Mouse (Mus musculus): ENCODE data around the gene Cntnap2. TPM values are rescaled to one million over a fixed set of nuclear protein-coding genes. Genes with fewer than 3 reads are reported as not detected.

The Cntnap2 gene
- polyA plus RNA-seq, 1 experiment from 2014 or later: 70.3 TPM

DNA sequence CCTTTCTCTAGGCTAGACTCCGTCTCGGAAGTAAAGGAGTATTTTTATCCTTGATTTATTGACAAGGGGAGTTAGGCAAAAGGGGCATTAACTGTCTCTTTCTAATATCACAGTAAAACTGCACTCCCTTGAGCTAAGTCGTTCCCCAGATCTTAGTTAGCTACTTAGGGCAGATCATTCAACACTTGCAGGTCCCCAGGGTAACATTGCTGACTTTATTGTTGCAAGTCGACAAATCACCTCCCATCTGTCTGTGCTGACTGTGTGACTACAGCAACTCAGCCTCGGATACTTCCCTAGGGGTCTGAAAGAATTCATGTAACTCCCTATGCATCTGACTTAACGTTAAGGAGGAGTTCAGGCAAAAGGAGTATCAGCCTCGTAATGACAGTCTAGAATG lies 1865.6 kb downstream of the Cntnap2 start:
- WGBS: 79% methylated on average over 7 of the region's 7 CpGs
- DNase-seq (ENCODE audit: low spot score): no peak
- H3K4me2 ChIP-seq (ENCODE audit: low read length): no peak overlapping the region

DNA sequence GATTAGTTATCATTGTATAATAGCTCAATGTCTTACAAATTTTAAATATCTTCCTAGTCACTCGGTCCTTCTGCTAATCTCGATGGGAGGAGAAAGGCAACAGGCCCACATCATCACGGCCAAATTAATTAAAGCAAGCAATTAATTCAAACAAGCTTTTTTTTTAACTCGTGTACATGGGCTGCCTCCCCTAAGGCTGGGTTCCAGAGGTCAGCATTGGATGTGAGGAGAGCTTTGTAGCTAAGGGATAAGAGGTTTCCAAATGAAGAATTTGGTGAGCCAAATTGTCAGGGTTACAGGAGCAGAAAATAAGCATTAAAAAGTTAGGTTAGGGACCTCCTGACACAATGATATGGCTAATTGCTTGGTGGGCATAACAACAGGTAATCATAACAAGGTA lies 1886.5 kb downstream of the Cntnap2 start:
- Histone ChIP-seq H3K27me3 (replicated peaks; ENCODE audit: control insufficient read depth, insufficient read depth, low read length) (no peaks in the 10 kb centered on the region), H3K9me3 (replicated peaks; ENCODE audit: control insufficient read depth, low read length) (no peaks in the 10 kb centered on the region), H3K4me2 (ENCODE audit: low read length) (no peak overlapping the region), H3K4me1 (ENCODE audit: control insufficient read depth, insufficient read depth, low read length) (0 out of 2 replicates have a peak, but pooled peaks cover 4% of the 10 kb centered on the region), H3K27ac (ENCODE audit: low read depth, low read length) (no peak overlapping the region), H3K4me3 (ENCODE audit: low read depth, low read length) (no peak overlapping the region), H3K9ac (ENCODE audit: low read length) (no peak overlapping the region), H3K36me3 (ENCODE audit: control insufficient read depth, insufficient read depth, low read length) (no peaks in the 10 kb centered on the region)
- ATAC-seq (peak; percentile 57; the same call in 1 of the 2 replicates), DNase-seq (ENCODE audit: low spot score) (peak; percentile 61)
- WGBS: 23% methylated on average over 4 of the region's 4 CpGs

More for the DNA sequence above, 1865.6 kb downstream of the Cntnap2 start:
- H3K4me1 ChIP-seq (ENCODE audit: control insufficient read depth, insufficient read depth, low read length): no peaks in the 10 kb centered on the region
- H3K4me3 ChIP-seq (ENCODE audit: low read depth, low read length): no peak overlapping the region
- no peak for ATAC-seq
- H3K9me3 ChIP-seq (replicated peaks; ENCODE audit: control insufficient read depth, low read length): no peaks in the 10 kb centered on the region
- no peaks in the 10 kb centered on the region for H3K36me3 ChIP-seq (ENCODE audit: control insufficient read depth, insufficient read depth, low read length)
- H3K27ac ChIP-seq (ENCODE audit: low read depth, low read length): no peak overlapping the region
- H3K27me3 ChIP-seq (replicated peaks; ENCODE audit: control insufficient read depth, insufficient read depth, low read length): no peaks in the 10 kb centered on the region
- no peak overlapping the region for H3K9ac ChIP-seq (ENCODE audit: low read length)

DNA sequence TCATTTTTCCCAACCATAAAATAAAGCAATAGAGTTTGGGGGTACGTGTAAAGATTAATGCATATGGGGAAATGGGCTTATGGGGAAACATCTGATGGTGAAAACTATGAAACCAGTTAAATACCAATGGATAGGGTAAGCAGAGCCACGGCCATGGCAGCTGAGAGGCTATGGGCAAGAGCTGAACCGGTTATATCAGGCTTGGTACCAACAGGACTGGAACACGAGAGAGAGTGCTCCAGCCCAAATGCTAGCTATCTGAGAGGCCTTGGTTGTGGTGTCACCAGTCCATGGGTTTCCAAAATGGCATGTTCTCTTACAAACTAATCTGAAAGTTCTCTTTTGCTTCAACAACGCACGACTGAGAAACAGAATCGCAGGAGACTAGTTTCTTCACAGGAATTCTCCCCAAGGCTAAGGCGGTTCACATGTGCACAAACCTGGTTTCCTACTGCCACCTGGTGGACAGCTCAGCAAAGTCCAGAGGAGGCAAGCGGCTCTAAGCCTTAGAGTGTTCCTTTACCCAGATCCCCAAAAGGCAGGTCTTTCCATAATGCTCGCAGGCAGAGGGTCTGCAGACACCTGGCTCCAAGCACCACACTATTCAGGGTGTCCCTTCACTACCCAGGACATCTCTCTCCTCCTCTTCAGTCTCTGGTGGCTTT lies 1902.0 kb downstream of the Cntnap2 start:
- Histone ChIP-seq H3K27ac (ENCODE audit: low read depth, low read length) (no peak overlapping the region), H3K4me2 (ENCODE audit: low read length) (no peak overlapping the region), H3K4me1 (ENCODE audit: control insufficient read depth, insufficient read depth, low read length) (no peaks in the 10 kb centered on the region), H3K27me3 (replicated peaks; ENCODE audit: control insufficient read depth, insufficient read depth, low read length) (no peaks in the 10 kb centered on the region), H3K9ac (ENCODE audit: low read length) (no peak overlapping the region), H3K36me3 (ENCODE audit: control insufficient read depth, insufficient read depth, low read length) (no peaks in the 10 kb centered on the region), H3K9me3 (replicated peaks; ENCODE audit: control insufficient read depth, low read length) (no peaks in the 10 kb centered on the region), H3K4me3 (ENCODE audit: low read depth, low read length) (no peak overlapping the region)
- WGBS: 37% methylated on average over 10 of the region's 10 CpGs
- ATAC-seq (peak; percentile 98), DNase-seq (ENCODE audit: low spot score) (peak; percentile 94)

DNA sequence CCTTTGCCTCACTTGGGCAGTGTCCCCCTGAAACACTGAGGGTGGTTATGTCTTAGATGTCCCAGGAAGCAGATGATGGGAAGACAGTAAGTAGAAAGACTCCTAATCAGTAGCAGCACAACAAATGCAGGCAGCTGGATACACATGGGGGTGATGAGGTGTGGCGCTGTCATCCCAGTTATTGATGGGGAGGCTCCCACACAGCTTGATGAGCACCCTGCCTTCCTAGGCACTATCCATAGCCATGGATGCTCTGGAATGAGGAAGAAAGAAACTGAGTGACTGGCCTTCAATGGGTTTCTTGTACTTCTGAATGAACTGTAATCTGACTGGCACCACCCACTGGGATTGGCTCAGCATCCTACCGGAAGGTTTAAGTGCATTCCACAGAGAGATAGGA lies 1904.1 kb downstream of the Cntnap2 start:
- no peak overlapping the region for H3K4me3 ChIP-seq (ENCODE audit: low read depth, low read length)
- no peak for DNase-seq (ENCODE audit: low spot score)
- no peak overlapping the region for H3K9ac ChIP-seq (ENCODE audit: low read length)
- no peaks in the 10 kb centered on the region for H3K27me3 ChIP-seq (replicated peaks; ENCODE audit: control insufficient read depth, insufficient read depth, low read length)
- 66% methylated on average over 2 of the region's 2 CpGs for WGBS
- H3K4me2 ChIP-seq (ENCODE audit: low read length): no peak overlapping the region
- no peaks in the 10 kb centered on the region for H3K4me1 ChIP-seq (ENCODE audit: control insufficient read depth, insufficient read depth, low read length)
- H3K27ac ChIP-seq (ENCODE audit: low read depth, low read length): no peak overlapping the region
- no peaks in the 10 kb centered on the region for H3K36me3 ChIP-seq (ENCODE audit: control insufficient read depth, insufficient read depth, low read length)
- no peak for ATAC-seq
- no peaks in the 10 kb centered on the region for H3K9me3 ChIP-seq (replicated peaks; ENCODE audit: control insufficient read depth, low read length)

DNA sequence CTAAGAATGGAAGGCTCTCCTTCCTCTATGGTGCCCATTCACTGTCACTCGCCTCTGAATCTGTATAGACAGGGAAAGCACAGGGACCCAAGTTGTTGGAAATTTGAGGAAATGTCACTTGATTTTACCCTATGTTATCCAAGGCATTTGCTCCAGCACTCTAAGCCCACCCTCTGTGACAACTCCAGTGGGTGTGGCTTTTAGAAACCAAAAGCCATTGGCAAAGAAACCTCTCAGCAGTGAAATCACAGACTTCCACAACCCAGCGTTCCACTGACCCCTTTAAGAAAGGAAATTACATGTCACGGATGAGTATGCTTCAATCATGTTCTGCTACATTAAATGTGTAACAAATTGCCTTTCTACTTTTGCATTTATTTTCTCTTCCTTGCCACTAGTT lies 1904.5 kb downstream of the Cntnap2 start:
- H3K9ac ChIP-seq (ENCODE audit: low read length): no peak overlapping the region
- no peak overlapping the region for H3K4me3 ChIP-seq (ENCODE audit: low read depth, low read length)
- H3K27me3 ChIP-seq (replicated peaks; ENCODE audit: control insufficient read depth, insufficient read depth, low read length): no peaks in the 10 kb centered on the region
- 75% methylated on average over 3 of the region's 3 CpGs for WGBS
- H3K4me2 ChIP-seq (ENCODE audit: low read length): no peak overlapping the region
- DNase-seq (ENCODE audit: low spot score): no peak
- no peak overlapping the region for H3K27ac ChIP-seq (ENCODE audit: low read depth, low read length)
- no peaks in the 10 kb centered on the region for H3K36me3 ChIP-seq (ENCODE audit: control insufficient read depth, insufficient read depth, low read length)
- no peaks in the 10 kb centered on the region for H3K4me1 ChIP-seq (ENCODE audit: control insufficient read depth, insufficient read depth, low read length)
- H3K9me3 ChIP-seq (replicated peaks; ENCODE audit: control insufficient read depth, low read length): no peaks in the 10 kb centered on the region
- ATAC-seq: no peak

DNA sequence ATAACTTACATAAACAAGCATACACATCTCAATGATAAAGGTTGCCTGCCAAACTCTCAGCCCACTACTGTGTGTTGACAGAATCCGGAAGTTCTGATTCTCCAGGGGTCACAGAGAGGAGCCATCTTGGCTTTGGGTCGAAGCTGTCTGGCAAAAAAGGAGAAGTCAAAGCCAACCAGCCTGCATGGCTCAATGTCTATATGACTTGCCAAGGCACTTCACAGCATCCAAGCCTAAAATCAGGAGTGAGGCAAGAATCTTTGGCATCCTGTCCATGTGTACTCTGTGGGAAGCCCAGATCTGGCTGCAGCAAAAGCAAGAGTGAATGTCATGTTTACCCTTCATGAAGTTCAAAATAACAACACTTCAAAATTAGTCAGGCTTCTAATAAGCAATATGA lies 1913.5 kb downstream of the Cntnap2 start:
- no peaks in the 10 kb centered on the region for H3K36me3 ChIP-seq (ENCODE audit: control insufficient read depth, insufficient read depth, low read length)
- no peaks in the 10 kb centered on the region for H3K27me3 ChIP-seq (replicated peaks; ENCODE audit: control insufficient read depth, insufficient read depth, low read length)
- H3K4me3 ChIP-seq (ENCODE audit: low read depth, low read length): no peak overlapping the region
- peak; percentile 35 for DNase-seq (ENCODE audit: low spot score)
- ATAC-seq: no peak
- no peaks in the 10 kb centered on the region for H3K9me3 ChIP-seq (replicated peaks; ENCODE audit: control insufficient read depth, low read length)
- no peak overlapping the region for H3K4me2 ChIP-seq (ENCODE audit: low read length)
- H3K27ac ChIP-seq (ENCODE audit: low read depth, low read length): no peak overlapping the region
- no peaks in the 10 kb centered on the region for H3K4me1 ChIP-seq (ENCODE audit: control insufficient read depth, insufficient read depth, low read length)
- H3K9ac ChIP-seq (ENCODE audit: low read length): no peak overlapping the region
- 80% methylated on average over 2 of the region's 2 CpGs for WGBS

DNA sequence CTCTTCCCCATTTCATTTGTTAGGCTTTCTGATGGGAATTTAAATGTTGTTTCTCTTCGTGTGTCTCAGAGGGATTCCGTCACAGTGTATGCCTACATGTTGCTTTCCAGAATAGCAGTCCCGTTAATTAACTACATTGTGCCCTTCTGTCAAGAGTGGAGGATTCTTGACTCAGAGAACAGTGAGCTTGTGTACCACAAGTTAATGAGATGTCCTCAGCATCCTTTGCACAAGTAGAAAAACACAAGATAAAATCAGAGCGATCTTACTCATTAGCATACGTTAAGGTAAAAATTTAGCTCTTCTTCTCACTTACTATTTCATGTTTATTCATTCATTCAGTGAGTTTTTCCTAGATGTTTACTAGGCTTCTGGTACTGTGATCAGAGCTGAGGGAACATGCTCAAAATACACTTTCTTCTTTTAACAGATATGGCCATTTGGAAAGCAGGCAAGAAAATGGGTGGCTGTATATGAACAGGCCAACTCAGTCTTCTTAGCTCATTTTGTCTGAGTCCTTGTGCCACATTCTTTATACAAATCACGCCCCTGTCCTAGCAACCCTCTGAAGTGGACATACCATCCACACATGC lies 1936.9 kb downstream of the Cntnap2 start:
- no peak overlapping the region for H3K4me2 ChIP-seq (ENCODE audit: low read length)
- H3K4me1 ChIP-seq (ENCODE audit: control insufficient read depth, insufficient read depth, low read length): no peaks in the 10 kb centered on the region
- DNase-seq (ENCODE audit: low spot score) (no peak), ATAC-seq (no peak)
- no peaks in the 10 kb centered on the region for H3K9me3 ChIP-seq (replicated peaks; ENCODE audit: control insufficient read depth, low read length)
- no peaks in the 10 kb centered on the region for H3K27me3 ChIP-seq (replicated peaks; ENCODE audit: control insufficient read depth, insufficient read depth, low read length)
- H3K27ac ChIP-seq (ENCODE audit: low read depth, low read length): no peak overlapping the region
- no peak overlapping the region for H3K9ac ChIP-seq (ENCODE audit: low read length)
- 82% methylated on average over 6 of the region's 6 CpGs for WGBS
- H3K4me3 ChIP-seq (ENCODE audit: low read depth, low read length): no peak overlapping the region
- no peaks in the 10 kb centered on the region for H3K36me3 ChIP-seq (ENCODE audit: control insufficient read depth, insufficient read depth, low read length)

DNA sequence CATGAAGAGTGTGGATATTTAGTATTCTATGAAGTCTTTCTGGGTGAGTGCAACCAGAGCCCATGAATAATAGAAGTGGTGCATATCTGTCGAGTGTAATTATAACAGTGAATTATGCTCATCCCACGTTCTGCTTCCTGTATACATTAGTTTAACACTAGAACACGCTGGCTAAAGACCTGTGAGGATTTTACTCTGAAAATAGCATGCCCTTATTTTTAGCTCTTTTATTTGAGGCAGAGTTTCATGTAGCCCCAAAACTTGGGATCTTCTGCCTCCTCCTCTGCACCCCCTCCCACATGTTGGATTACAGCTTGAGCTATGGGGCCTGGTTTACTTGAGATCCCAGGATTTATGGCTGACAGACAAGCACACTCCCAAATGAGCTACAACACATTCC lies 1945.3 kb downstream of the Cntnap2 start:
- 71% methylated on average over 3 of the region's 3 CpGs for WGBS
- H3K36me3 ChIP-seq (ENCODE audit: control insufficient read depth, insufficient read depth, low read length): no peaks in the 10 kb centered on the region
- no peak overlapping the region for H3K4me3 ChIP-seq (ENCODE audit: low read depth, low read length)
- no peaks in the 10 kb centered on the region for H3K9me3 ChIP-seq (replicated peaks; ENCODE audit: control insufficient read depth, low read length)
- H3K4me2 ChIP-seq (ENCODE audit: low read length): no peak overlapping the region
- H3K27me3 ChIP-seq (replicated peaks; ENCODE audit: control insufficient read depth, insufficient read depth, low read length): no peaks in the 10 kb centered on the region
- DNase-seq (ENCODE audit: low spot score) (no peak), ATAC-seq (no peak)
- H3K4me1 ChIP-seq (ENCODE audit: control insufficient read depth, insufficient read depth, low read length): no peaks in the 10 kb centered on the region
- H3K9ac ChIP-seq (ENCODE audit: low read length): no peak overlapping the region
- H3K27ac ChIP-seq (ENCODE audit: low read depth, low read length): no peak overlapping the region

DNA sequence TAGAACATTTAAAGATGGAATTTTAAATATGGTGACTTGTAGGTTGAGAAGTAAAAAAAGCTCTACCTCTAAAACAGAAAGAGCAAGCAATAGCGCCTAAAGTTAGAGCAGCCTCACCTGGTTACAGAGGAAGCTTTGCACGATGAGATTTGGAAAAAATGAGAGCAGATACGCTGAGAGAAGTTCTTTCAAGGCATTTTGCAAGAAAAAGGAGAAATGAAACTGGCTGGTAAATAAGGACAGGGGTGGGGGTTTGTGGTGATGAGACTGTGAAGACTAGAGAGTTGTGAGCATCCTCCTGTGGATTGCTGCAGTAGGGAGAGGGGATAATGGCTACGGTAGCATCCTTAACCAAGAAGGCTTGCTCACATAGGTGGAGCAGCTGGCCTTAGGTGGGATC lies 1953.8 kb downstream of the Cntnap2 start:
- H3K27ac ChIP-seq (ENCODE audit: low read depth, low read length): no peak overlapping the region
- 92% methylated on average over 4 of the region's 4 CpGs for WGBS
- H3K36me3 ChIP-seq (ENCODE audit: control insufficient read depth, insufficient read depth, low read length): no peaks in the 10 kb centered on the region
- no peak overlapping the region for H3K4me2 ChIP-seq (ENCODE audit: low read length)
- no peak for DNase-seq (ENCODE audit: low spot score)
- ATAC-seq: no peak
- H3K9ac ChIP-seq (ENCODE audit: low read length): no peak overlapping the region
- no peaks in the 10 kb centered on the region for H3K9me3 ChIP-seq (replicated peaks; ENCODE audit: control insufficient read depth, low read length)
- H3K4me1 ChIP-seq (ENCODE audit: control insufficient read depth, insufficient read depth, low read length): no peaks in the 10 kb centered on the region
- H3K4me3 ChIP-seq (ENCODE audit: low read depth, low read length): no peak overlapping the region
- H3K27me3 ChIP-seq (replicated peaks; ENCODE audit: control insufficient read depth, insufficient read depth, low read length): no peaks in the 10 kb centered on the region
